Mouse (Mus musculus): Measurements from ENCODE around the gene Supt16.

- TF ChIP-seq CTCF (IDR thresholded peaks at IDR 0.05; ENCODE audit: low read depth) = no peak
- TF ChIP-seq EP300 (optimal IDR thresholded peaks at IDR 0.05) = no peak
Measured at GRCm38 (mm10) chr14:52188788-52189187, 8.4 kb downstream of the Supt16 start.
